Mouse (Mus musculus): ENCODE data around the gene 1700102P08Rik. TPM values are rescaled to one million over a fixed set of nuclear protein-coding genes. Genes with fewer than 3 reads are reported as not detected.

The 1700102P08Rik gene
- total RNA-seq, 2 experiments from 2014 or later, result 2.1 to 4.6 TPM

DNA sequence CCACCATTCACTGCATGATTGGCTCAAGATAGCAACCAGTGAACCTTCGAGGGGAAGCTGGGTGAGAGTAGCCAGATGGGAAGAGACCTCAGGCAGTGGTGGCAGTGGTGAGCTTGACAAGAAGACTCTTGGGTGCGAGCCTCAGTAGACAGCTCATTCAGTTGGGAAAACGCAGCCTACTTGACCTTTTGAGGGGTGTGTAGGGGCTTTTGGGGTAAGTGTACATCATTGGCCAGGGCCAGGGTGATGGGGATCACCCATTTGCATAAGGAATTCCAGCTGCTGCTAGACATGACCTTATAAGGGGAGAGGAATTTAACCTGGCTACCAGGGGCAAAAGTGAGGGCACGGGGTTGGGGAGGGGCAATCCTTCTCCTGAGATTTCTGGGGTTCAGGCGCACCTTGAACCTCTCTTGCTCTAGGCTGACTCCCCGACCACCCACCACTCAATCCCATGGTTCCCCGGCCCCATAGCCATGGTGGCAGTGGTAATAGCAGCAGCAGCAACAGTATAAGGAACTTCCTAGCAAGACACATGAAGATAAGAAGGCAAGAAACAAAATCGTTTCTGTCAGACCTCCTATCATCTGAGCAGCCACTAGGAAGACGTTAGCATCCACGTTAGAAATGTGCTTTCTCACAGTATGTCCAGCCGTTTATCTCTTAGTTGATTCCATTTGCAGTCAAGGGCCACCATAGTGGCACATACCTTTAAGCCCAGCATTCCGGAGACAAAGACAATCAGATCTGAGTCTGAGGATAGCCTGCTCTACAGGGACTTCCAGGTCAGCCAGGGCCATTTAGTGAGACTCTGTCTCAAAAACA is 63.4 kb downstream of the 1700102P08Rik start:
- ATAC-seq (replicated peaks; ENCODE audit: low FRiP score, poor library complexity, severe bottlenecking), result no peak

DNA sequence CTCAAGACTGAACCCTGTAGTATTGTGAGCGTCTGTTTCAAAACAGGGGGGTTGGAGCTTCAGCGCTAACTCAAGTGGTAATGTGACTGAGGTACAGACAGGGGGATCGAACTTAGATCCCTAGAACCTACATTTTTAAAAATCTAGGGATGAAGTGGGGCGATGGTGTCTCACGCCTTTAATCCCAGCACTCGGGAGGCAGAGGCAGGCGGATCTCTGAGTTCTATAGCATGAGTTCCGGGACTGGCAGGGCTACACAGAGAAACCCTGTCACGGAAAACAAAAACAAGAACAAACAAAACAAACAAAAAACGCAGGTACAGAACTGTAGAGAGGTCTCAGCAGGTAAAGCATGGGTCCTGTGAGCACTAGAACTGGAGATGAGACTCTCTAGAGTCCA is 64.3 kb downstream of the 1700102P08Rik start:
- no peak for ATAC-seq (replicated peaks; ENCODE audit: low FRiP score, poor library complexity, severe bottlenecking)

GRCm38 (mm10) chr9:108459939-108460318 is 67.3 kb downstream of the 1700102P08Rik start:
- ATAC-seq (replicated peaks; ENCODE audit: low FRiP score, poor library complexity, severe bottlenecking), result no peak

Other genes starting within 250 kb of the 1700102P08Rik start
- under 0.01 and 0.42 TPM in 2 replicates for gene Bsn, start 202.4 kb upstream of the 1700102P08Rik start, total RNA-seq (2015; ENCODE audit: low replicate concordance)
- gene Bsn, start 202.4 kb upstream of the 1700102P08Rik start, total RNA-seq (2017; ENCODE audit: low replicate concordance), result 1.5 TPM in 1 of 2 replicates, not detected in the other
- 11.2 and 14.3 TPM in 2 replicates for gene Dag1, start 128.8 kb upstream of the 1700102P08Rik start, total RNA-seq (2015; ENCODE audit: low replicate concordance)
- gene Dag1, start 128.8 kb upstream of the 1700102P08Rik start, total RNA-seq (2017; ENCODE audit: low replicate concordance), result 5.4 and 6.3 TPM in 2 replicates
- not detected in 2 replicates for gene Nicn1, start 102.4 kb upstream of the 1700102P08Rik start, total RNA-seq (2015; ENCODE audit: low replicate concordance)
- 0.64 and 0.91 TPM in 2 replicates for gene Nicn1, start 102.4 kb upstream of the 1700102P08Rik start, total RNA-seq (2017; ENCODE audit: low replicate concordance)
- gene Amt, start 96.0 kb upstream of the 1700102P08Rik start, total RNA-seq (2015; ENCODE audit: low replicate concordance), result not detected in 2 replicates
- not detected in 2 replicates for gene Amt, start 96.0 kb upstream of the 1700102P08Rik start, total RNA-seq (2017; ENCODE audit: low replicate concordance)
- gene Rhoa, start 86.7 kb upstream of the 1700102P08Rik start, total RNA-seq (2015; ENCODE audit: low replicate concordance), result 157 and 175 TPM in 2 replicates
- 253 and 313 TPM in 2 replicates for gene Rhoa, start 86.7 kb upstream of the 1700102P08Rik start, total RNA-seq (2017; ENCODE audit: low replicate concordance)
- 5.9 and 11.5 TPM in 2 replicates for gene Tcta, start 86.6 kb upstream of the 1700102P08Rik start, total RNA-seq (2015; ENCODE audit: low replicate concordance)
- gene Tcta, start 86.6 kb upstream of the 1700102P08Rik start, total RNA-seq (2017; ENCODE audit: low replicate concordance), result 2.3 and 2.4 TPM in 2 replicates
- gene Gpx1, start 53.9 kb upstream of the 1700102P08Rik start, total RNA-seq (2015; ENCODE audit: low replicate concordance), result 4,218 and 4,387 TPM in 2 replicates
- 2,703 and 2,741 TPM in 2 replicates for gene Gpx1, start 53.9 kb upstream of the 1700102P08Rik start, total RNA-seq (2017; ENCODE audit: low replicate concordance)
- gene Usp4, start 45.0 kb upstream of the 1700102P08Rik start, total RNA-seq (2015; ENCODE audit: low replicate concordance), result 162 and 251 TPM in 2 replicates
- gene Usp4, start 45.0 kb upstream of the 1700102P08Rik start, total RNA-seq (2017; ENCODE audit: low replicate concordance), result 123 and 148 TPM in 2 replicates
- not detected in 2 replicates for gene Ccdc36, start 35.7 kb downstream of the 1700102P08Rik start, total RNA-seq (2015; ENCODE audit: low replicate concordance)
- gene Ccdc36, start 35.7 kb downstream of the 1700102P08Rik start, total RNA-seq (2017; ENCODE audit: low replicate concordance), result 1.1 TPM in 1 of 2 replicates, not detected in the other
- not detected in 2 replicates for gene BC048562, start 43.7 kb downstream of the 1700102P08Rik start, total RNA-seq (2015; ENCODE audit: low replicate concordance)
- gene BC048562, start 43.7 kb downstream of the 1700102P08Rik start, total RNA-seq (2017; ENCODE audit: low replicate concordance), result not detected in 2 replicates
- gene Ccdc71, start 67.7 kb downstream of the 1700102P08Rik start, total RNA-seq (2015; ENCODE audit: low replicate concordance), result 3.4 and 23.4 TPM in 2 replicates
- gene Ccdc71, start 67.7 kb downstream of the 1700102P08Rik start, total RNA-seq (2017; ENCODE audit: low replicate concordance), result 9.5 and 14.6 TPM in 2 replicates
- gene Klhdc8b, start 68.8 kb downstream of the 1700102P08Rik start, total RNA-seq (2015; ENCODE audit: low replicate concordance), result 2.5 and 2.9 TPM in 2 replicates
- 5.4 TPM in 1 of 2 replicates, not detected in the other for gene Klhdc8b, start 68.8 kb downstream of the 1700102P08Rik start, total RNA-seq (2017; ENCODE audit: low replicate concordance)
- gene Lamb2, start 86.9 kb downstream of the 1700102P08Rik start, total RNA-seq (2015; ENCODE audit: low replicate concordance), result not detected in 2 replicates
- gene Lamb2, start 86.9 kb downstream of the 1700102P08Rik start, total RNA-seq (2017; ENCODE audit: low replicate concordance), result not detected in 2 replicates
- 52.6 and 63.7 TPM in 2 replicates for gene Usp19, start 97.8 kb downstream of the 1700102P08Rik start, total RNA-seq (2015; ENCODE audit: low replicate concordance)
- gene Usp19, start 97.8 kb downstream of the 1700102P08Rik start, total RNA-seq (2017; ENCODE audit: low replicate concordance), result 54.7 and 58.7 TPM in 2 replicates
- gene Qars, start 114.9 kb downstream of the 1700102P08Rik start, total RNA-seq (2015; ENCODE audit: low replicate concordance), result 67.5 and 85.1 TPM in 2 replicates
- gene Qars, start 114.9 kb downstream of the 1700102P08Rik start, total RNA-seq (2017; ENCODE audit: low replicate concordance), result 78.3 and 79.2 TPM in 2 replicates
- gene Qrich1, start 124.0 kb downstream of the 1700102P08Rik start, total RNA-seq (2015; ENCODE audit: low replicate concordance), result 92.6 and 141 TPM in 2 replicates
- 117 and 139 TPM in 2 replicates for gene Qrich1, start 124.0 kb downstream of the 1700102P08Rik start, total RNA-seq (2017; ENCODE audit: low replicate concordance)
- 28.8 and 75.0 TPM in 2 replicates for gene Impdh2, start 167.5 kb downstream of the 1700102P08Rik start, total RNA-seq (2015; ENCODE audit: low replicate concordance)
- 37.1 and 46.5 TPM in 2 replicates for gene Impdh2, start 167.5 kb downstream of the 1700102P08Rik start, total RNA-seq (2017; ENCODE audit: low replicate concordance)
- 16.3 and 22.0 TPM in 2 replicates for gene Ndufaf3, start 174.6 kb downstream of the 1700102P08Rik start, total RNA-seq (2015; ENCODE audit: low replicate concordance)
- 1.4 and 37.6 TPM in 2 replicates for gene Ndufaf3, start 174.6 kb downstream of the 1700102P08Rik start, total RNA-seq (2017; ENCODE audit: low replicate concordance)
- 47.8 and 48.7 TPM in 2 replicates for gene Dalrd3, start 177.1 kb downstream of the 1700102P08Rik start, total RNA-seq (2015; ENCODE audit: low replicate concordance)
- gene Dalrd3, start 177.1 kb downstream of the 1700102P08Rik start, total RNA-seq (2017; ENCODE audit: low replicate concordance), result 18.7 and 23.7 TPM in 2 replicates
- 2.9 and 6.8 TPM in 2 replicates for gene Wdr6, start 185.9 kb downstream of the 1700102P08Rik start, total RNA-seq (2015; ENCODE audit: low replicate concordance)
- gene Wdr6, start 185.9 kb downstream of the 1700102P08Rik start, total RNA-seq (2017; ENCODE audit: low replicate concordance), result 1.4 and 3.7 TPM in 2 replicates
- not detected in 2 replicates for gene P4htm, start 204.9 kb downstream of the 1700102P08Rik start, total RNA-seq (2015; ENCODE audit: low replicate concordance)
- not detected in 2 replicates for gene P4htm, start 204.9 kb downstream of the 1700102P08Rik start, total RNA-seq (2017; ENCODE audit: low replicate concordance)

All from erythroid progenitor cell, adult 5-6 weeks (primary cell).